Mouse (Mus musculus) embryonic facial prominence, embryonic 10.5 days (tissue): ENCODE results near the gene Parp12. TPM values are rescaled to one million over a fixed set of nuclear protein-coding genes. Genes with fewer than 3 reads are reported as not detected.
A peak's percentile ranks its signal among the peaks of the same experiment; 100 is the strongest.

Experiments used
- DNase-seq: peaks from one replicate; pipeline ENCODE4 v3.0.0-alpha.2; 2017; ENCODE audit warnings: low spot score
- H3K27ac ChIP-seq: fragments of 300-500 bp; sonication (generic); replicated peaks from 2 replicates; pipeline ENCODE4 v1.5.1; 2016; ENCODE audit warnings: mild to moderate bottlenecking
- H3K27me3 ChIP-seq: fragments of 300-500 bp; sonication (generic); replicated peaks from 2 replicates; pipeline ENCODE4 v1.6.1; 2016; ENCODE audit warnings: low read depth, mild to moderate bottlenecking; ENCODE audit not compliant: poor library complexity, severe bottlenecking
- H3K36me3 ChIP-seq: fragments of 300-500 bp; sonication (generic); replicated peaks from 2 replicates; pipeline ENCODE4 v1.6.1; 2016; ENCODE audit warnings: mild to moderate bottlenecking, moderate library complexity
- H3K4me1 ChIP-seq: fragments of 300-500 bp; sonication (generic); 2 replicates; pipeline ENCODE4 v1.6.1; 2016
- H3K4me3 ChIP-seq: fragments of 300-500 bp; sonication (generic); 2 replicates; pipeline ENCODE4 v1.5.1; 2016; ENCODE audit warnings: mild to moderate bottlenecking, moderate library complexity
- H3K9me3 ChIP-seq: fragments of 300-500 bp; sonication (generic); 2 replicates; pipeline ENCODE4 v1.6.1; 2016; ENCODE audit warnings: mild to moderate bottlenecking
- WGBS: fragments of 180-500 bp; shearing (Covaris S2); methylation state at CpG from one replicate; pipeline ENCODE4 v1.1.7; 2016; 5-methylcytosine and 5-hydroxymethylcytosine counted together
- polyA plus RNA-seq: library from polyadenylated mRNA; unstranded; fragments of >200 nt; fragmentation: Nextera tagmentation; extraction: Ambion mirVana; gene quantifications from 2 replicates; pipeline ENCODE4 v1.2.1, GENCODE M21; 2016

The Parp12 gene
- polyA plus RNA-seq, 1 experiment from 2014 or later: 1.3 TPM

DNA sequence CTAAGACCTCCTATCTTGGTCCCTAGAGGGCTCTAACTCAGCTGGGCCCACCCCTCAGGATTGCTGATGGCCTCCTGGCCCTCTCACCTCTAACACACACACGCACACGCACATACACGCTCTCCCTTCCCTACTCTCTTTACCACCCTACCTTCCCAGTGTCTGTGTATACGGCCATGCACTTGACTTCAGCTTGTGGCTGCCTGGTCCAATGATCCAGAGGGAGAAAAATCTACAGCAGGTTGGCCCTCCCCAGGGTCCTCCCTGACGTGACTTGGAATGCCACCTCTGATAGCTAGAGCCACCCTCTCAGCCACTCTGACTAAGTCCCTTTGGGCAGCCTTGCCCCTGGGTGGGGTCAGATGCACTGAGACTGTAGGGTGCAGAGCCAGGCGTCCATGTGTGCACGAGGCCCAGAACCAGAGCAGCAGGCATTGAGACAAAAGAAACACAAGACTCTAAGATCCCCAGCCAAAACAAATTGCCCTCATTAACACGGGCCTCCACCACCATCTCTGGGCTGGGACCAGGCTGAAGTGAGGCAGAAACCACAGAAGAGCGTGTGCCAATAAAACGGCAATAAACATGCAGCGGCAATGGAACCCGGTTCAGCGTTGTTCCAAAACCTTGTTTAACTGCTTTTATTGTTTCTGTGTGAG lies 63.8 kb downstream of the Parp12 start:
- Histone ChIP-seq H3K36me3 (no peaks in the 10 kb centered on the region), H3K4me1 (peaks cover 7% of the 10 kb centered on the region), H3K27me3 (no peaks in the 10 kb centered on the region), H3K4me3 (no peak overlapping the region), H3K9me3 (no peaks in the 10 kb centered on the region), H3K27ac (no peak overlapping the region)
- DNase-seq: no peak
- 89% methylated on average over 13 of the region's 13 CpGs for WGBS

DNA sequence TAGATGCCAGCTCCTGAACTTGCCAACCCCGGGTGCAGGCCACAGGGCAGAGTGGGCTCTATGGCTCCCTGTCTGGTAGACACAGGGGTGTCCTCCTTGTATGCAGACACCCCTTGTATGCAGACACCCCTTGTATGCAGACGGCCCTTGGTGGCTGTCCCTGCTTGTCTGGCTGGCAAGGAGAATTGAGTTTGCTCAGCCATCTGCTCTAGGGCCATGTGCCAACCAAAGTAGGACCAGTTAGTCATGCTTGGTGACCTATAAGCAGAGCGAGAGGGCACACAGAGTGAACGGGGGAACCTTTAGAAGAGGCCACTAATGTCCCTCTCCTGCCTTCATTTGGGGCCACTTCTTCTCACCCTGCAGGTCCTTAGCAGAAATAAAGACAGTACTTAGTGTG lies 65.5 kb downstream of the Parp12 start:
- peaks cover 5% of the 10 kb centered on the region for H3K4me1 ChIP-seq
- no peaks in the 10 kb centered on the region for H3K36me3 ChIP-seq
- H3K27me3 ChIP-seq: no peaks in the 10 kb centered on the region
- no peak overlapping the region for H3K4me3 ChIP-seq
- 79% methylated on average over 4 of the region's 4 CpGs for WGBS
- H3K9me3 ChIP-seq: no peaks in the 10 kb centered on the region
- DNase-seq: no peak
- 0 out of 2 replicates have a peak overlapping the region, but pooled peaks have one; percentile 21 for H3K27ac ChIP-seq

DNA sequence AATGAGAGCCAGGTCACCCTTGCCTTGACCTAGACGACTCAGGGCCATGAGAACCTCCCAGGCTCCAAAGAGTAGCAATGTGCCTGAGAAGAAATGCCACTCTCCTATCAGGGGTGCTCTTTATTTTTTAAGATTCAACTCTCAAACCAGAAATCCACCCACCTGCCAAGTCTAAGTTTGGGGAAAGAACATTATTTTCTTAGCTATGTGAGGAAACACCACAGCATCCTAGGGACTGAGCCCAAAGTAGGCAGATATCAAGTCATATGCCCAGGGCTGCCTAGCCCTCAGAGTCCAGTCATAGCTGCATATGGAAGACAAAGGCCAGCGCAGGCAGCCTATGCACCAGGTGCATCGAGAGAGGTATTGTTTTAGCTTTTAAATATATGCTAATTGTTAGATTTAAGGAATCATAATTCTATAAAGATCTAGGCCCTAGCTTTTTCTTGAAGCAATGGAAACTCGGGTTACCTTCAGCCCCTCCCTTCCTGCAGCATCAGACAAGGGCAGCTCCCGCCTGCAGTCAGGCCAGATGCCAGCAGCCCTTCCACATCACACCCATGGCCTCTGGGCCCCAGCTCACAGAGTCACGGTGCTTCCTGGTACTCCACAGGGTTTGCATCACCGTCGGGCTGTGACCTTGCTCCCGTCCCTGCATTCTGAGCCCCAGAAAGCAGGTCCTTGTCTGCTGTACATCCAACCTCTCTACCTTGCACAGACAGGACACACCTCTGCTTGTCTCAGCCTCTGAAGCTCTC lies 66.2 kb downstream of the Parp12 start:
- DNase-seq: no peak
- WGBS: 78% methylated on average over 9 of the region's 9 CpGs
- H3K36me3 ChIP-seq: no peaks in the 10 kb centered on the region

DNA sequence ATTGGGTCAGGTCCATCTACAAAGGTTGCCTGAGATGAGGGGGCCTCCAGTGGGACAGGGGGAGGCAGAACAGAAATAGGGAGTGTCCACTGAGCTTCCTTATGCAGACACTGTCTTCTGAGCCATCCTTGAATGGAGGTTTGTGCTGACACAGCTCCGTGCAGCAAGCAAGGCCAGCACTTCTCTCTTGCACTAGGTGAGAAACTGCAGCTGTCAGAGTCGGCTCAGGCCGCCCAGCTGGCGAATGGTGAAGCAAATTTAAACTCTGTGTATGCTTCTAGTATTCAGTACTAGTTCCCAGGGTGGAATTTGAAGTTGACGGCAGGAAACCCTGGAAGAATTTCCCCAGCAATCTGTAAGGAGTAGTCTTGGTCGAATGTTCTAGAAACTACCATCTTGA lies 67.3 kb downstream of the Parp12 start:
- Histone ChIP-seq H3K27ac (no peak overlapping the region), H3K36me3 (no peaks in the 10 kb centered on the region), H3K4me1 (peaks cover 5% of the 10 kb centered on the region), H3K4me3 (no peak overlapping the region), H3K27me3 (no peaks in the 10 kb centered on the region), H3K9me3 (no peaks in the 10 kb centered on the region)
- no peak for DNase-seq
- WGBS: 78% methylated on average over 6 of the region's 6 CpGs

More for the DNA sequence above, 66.2 kb downstream of the Parp12 start:
- H3K9me3 ChIP-seq: no peaks in the 10 kb centered on the region
- 0 out of 2 replicates have a peak overlapping the region, but pooled peaks have one; percentile 21 for H3K27ac ChIP-seq
- peaks cover 5% of the 10 kb centered on the region for H3K4me1 ChIP-seq
- H3K4me3 ChIP-seq: no peak overlapping the region
- no peaks in the 10 kb centered on the region for H3K27me3 ChIP-seq

DNA sequence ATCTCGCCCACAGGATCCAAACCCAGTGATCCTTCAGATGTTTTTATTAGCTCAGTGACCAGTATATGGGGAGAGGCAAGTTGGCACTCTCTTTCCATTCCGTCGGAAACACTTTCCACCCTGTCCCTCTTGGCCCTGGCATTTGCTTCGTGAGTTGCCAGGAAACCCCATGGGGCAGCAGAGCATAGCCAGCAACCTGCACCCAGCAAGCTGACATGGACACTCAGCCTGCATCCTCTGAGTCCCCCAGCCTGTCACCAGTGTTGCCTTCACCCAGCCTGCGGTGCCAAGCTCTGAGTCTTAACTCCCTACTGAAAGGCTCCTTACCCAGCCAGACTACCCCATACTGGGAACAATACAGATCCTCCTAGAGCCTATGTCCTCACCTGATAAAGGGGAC lies 69.0 kb downstream of the Parp12 start:
- DNase-seq: no peak
- H3K4me1 ChIP-seq: no peaks in the 10 kb centered on the region
- H3K4me3 ChIP-seq: no peak overlapping the region
- WGBS: 63% methylated on average over 5 of the region's 5 CpGs
- no peaks in the 10 kb centered on the region for H3K27me3 ChIP-seq
- H3K9me3 ChIP-seq: no peaks in the 10 kb centered on the region
- H3K36me3 ChIP-seq: no peaks in the 10 kb centered on the region
- no peak overlapping the region for H3K27ac ChIP-seq

DNA sequence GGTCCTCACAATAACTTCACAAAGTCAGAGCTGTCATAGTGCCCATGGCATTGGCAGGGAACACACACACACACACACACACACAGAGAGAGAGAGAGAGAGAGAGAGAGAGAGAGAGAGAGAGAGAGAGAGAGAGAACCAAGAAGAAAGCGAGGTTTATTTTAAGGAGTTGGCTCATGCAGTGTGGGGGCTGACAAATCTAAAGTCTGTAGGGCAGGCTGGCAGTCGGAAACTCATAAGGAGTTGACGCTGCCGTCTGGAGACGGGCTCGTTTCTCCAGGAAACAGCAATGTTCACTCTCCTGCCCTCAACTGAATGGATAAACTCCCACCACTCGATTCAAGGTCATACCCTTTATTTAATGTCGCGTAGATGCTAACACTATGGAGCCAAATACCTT lies 77.7 kb downstream of the Parp12 start:
- H3K27ac ChIP-seq: no peak overlapping the region
- peaks cover 9% of the 10 kb centered on the region for H3K4me1 ChIP-seq
- H3K27me3 ChIP-seq: no peaks in the 10 kb centered on the region
- WGBS: 86% methylated on average over 9 of the region's 9 CpGs
- H3K9me3 ChIP-seq: no peaks in the 10 kb centered on the region
- no peak overlapping the region for H3K4me3 ChIP-seq
- no peaks in the 10 kb centered on the region for H3K36me3 ChIP-seq
- no peak for DNase-seq

Other genes starting within 250 kb of the Parp12 start
- gene Tbxas1, start 242.9 kb downstream of the Parp12 start, polyA plus RNA-seq: 0.88 and 1.8 TPM in 2 replicates
- 24.5 and 26.1 TPM in 2 replicates for gene Hipk2, start 242.2 kb downstream of the Parp12 start, polyA plus RNA-seq
- 9.5 and 11.1 TPM in 2 replicates for gene Kdm7a, start 88.4 kb upstream of the Parp12 start, polyA plus RNA-seq